Mouse (Mus musculus): ENCODE results near the gene Ric3.
"Not testable (repeated sequence)": the region's sequence is repeated elsewhere in the genome, so short reads cannot be mapped to it uniquely, and the experiment has no call there.

The Ric3 gene

DNA sequence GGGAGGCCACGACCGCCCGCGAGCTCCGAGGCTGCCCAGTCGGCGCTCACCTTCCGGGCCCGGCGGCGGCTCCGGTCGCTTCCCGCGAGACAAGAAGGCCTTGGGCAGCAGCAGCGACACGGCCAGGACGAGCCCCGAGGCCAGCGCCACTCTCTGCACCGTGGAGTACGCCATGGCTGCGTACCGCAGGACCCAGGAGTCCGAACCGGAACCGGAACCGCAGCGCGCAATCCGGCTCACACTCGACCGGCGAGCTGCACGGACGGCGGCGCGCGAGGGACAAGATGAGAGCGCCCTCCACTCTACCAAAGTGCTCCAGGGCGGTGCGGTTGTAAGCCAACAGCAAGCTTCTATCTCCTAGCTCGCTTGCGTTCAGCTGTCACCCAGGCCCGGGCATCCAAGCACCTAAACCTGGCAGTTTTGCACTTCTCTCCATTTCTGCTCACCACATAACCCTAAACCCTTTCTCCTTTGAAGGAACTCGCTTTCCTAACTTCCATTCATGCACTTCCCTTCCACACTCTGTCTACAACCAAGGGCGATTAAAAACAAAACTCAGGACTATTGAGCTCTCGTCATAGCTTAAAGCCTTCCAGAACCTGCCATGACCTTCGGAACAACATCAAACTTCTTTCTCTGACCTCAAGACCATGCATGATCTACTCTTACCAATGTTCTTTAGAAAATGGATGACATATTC lies at the start of gene Ric3:
Gene Ric3, minus strand, starts transcription at position 219 of the 700 bp plus-strand sequence.
- DNase-seq (ENCODE audit: low read depth in 1 of 2, low spot score in 2 of 2) = no peak

GRCm38 (mm10) chr7:109131565-109131964 lies 48.4 kb upstream of the Ric3 start:
- no peak for DNase-seq (ENCODE audit: low read depth in 1 of 2, low spot score in 2 of 2)

- DNase-seq (ENCODE audit: low read depth in 1 of 2, low spot score in 2 of 2) = no peak
Measured at GRCm38 (mm10) chr7:109129946-109130686, 47.0 kb upstream of the Ric3 start.

DNA sequence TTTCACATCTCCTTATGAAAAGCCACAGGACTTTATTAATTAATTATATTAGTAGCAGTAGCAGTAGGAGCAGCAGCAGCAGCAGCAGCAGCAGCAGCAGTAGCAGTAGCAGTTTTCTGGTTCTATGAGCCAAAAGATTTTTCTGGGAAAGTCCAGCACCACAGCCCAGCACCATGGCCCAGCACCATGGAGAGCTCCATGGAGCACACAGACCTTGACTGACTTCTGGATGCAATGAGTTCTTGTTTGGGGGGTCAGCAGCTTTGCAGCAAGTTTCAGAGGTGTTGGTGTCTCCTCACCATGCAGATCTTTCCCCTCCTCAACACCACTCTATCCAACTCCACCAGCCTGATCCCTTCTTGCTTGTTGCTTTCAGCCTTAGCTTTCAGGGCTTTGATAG lies 46.3 kb upstream of the Ric3 start:
- no peak for DNase-seq (ENCODE audit: low read depth in 1 of 2, low spot score in 2 of 2)

DNA sequence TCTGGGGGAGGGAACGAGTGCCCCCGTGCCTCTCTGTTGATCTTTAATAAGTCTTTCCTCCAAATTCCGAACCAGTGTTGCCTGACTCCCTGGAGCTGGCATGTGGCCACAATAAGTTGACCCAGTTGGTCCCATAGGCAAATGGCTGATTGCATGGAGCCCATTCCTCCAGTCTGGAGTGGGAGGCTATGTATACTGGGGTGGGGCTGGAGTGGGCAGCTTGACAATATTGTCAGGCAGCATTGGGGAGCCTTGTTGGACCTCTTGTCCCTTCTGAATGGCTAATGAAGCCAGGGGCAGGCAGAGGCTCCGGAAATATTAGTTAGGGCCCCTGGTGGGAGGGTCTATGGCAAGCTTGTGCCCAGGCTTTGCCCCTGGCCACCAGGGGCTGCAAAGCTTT lies 32.8 kb upstream of the Ric3 start:
- DNase-seq (ENCODE audit: low read depth in 1 of 2, low spot score in 2 of 2) = no peak

GRCm38 (mm10) chr7:109115488-109115887 lies 32.4 kb upstream of the Ric3 start:
- DNase-seq (ENCODE audit: low read depth in 1 of 2, low spot score in 2 of 2) = not testable (repeated sequence)

DNA sequence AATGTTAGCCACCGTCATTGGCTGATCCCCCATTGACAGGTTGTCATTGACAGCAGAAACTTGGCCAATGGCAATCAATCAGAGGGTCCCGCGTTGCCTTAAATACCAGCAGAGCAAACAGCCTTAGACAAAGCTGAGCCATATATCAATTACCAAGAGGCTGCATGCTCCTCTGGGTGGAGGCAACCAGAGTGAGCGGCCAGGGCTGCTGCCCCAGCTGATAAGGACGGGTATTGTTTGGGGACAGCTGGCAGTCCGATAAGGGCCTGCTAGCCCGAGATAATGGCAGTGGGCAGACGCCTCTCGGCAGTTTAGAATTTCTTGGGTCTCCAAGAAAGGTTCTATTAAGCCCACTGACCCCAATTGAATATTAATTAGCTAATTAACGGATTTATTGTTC lies 31.8 kb upstream of the Ric3 start:
- DNase-seq (ENCODE audit: low read depth in 1 of 2, low spot score in 2 of 2) = no peak

DNA sequence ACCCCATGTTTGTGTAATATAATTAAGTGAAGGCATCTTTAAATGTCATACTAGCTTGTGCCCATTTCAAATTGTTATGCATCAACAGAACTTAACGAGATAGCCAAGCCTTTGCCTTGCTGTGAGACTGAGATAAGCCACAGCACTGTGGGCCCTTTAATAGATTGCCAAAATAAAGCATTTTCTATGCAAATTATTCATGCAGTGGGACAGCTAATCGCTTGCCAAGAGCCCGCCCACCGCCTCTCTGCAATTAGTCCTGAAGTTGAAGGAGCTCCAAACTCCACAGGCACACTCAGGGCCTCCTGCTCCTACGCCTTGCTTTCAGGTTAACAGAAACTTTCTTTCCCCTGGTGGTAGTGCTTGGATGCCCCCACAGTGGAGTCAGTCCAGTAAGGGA lies 27.9 kb upstream of the Ric3 start:
- DNase-seq (ENCODE audit: low read depth in 1 of 2, low spot score in 2 of 2) = no peak

DNA sequence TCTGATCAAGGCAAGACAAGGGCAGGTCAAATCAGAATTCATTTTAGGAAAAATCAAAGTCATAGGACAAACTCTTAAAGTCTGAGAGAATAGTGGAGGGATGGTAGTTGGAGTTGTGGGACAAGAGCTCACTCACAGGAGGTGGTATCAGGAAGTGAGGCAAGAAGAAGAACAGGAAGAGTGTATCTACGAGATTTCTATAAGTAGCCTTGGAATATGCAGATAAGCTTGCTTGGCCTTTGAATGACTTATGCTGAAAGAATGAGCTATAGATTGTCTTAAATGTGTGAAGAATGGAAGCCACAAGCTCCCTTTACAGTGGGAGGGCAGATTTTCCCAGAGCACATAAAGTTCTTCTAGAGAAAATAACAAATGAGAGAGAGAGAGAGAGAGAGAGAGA lies 21.8 kb upstream of the Ric3 start:
- no peak for DNase-seq (ENCODE audit: low read depth in 1 of 2, low spot score in 2 of 2)

DNA sequence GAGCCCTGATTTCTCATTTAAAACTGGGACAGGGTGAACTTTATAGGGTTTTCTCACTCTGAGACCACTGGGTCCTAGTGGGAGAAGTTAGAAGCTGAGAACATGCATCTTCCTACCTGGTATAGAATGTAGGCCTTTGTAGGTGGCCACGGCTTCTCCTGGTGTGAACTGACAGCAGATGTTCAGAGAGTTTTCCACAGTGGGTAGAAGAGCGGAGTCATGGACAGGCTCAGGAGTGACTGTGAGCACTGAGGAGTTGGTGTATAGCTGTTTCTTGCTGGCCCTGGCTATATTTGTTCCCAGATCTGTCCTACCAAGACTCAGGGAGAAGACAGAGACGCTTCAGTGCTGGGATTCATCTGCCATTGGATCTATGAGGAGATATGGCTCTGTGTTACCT lies 18.0 kb upstream of the Ric3 start:
- DNase-seq (ENCODE audit: low read depth in 1 of 2, low spot score in 2 of 2) = no peak

DNA sequence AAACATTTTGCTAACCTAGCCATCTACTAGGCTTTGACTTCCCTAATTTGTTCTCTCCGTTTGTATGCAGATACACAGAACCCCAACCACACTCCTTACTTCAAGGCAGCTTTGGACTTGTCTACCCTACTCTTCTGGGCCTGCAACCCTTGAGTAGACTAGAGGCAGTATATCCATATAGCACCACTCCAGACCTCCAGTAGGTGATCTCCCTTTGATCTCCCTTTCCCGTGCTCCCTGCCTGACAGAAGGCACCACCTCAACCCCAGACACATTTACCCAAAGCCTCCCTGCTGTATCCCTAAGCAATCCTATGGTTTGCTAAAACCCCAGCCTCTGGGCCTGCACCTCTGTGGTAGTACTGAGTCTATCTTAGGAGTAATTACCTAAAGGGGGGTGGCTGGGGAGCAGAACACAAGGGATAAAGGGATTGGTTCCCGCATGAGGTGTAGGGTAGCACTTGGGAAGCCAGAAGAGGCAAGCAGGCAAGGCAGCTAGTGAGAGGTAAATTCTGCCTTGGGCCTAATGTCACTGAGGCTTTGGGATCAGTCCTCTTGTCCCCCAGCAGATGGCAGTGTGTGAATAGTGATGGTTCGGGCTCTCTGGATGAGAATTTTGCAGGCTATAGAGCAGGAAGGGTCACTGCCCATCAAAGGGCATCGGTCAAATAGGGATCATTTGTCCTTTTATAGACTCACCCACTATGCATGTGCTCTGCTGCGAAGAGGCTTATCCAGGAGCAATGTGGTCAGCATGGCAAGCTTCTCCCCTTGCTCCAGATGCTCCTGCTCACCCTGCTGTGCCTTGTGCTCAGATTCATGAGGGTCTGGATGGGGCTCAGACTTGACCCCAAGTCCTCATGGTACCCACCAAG lies 15.3 kb upstream of the Ric3 start:
- no peak for DNase-seq (ENCODE audit: low read depth in 1 of 2, low spot score in 2 of 2)

DNA sequence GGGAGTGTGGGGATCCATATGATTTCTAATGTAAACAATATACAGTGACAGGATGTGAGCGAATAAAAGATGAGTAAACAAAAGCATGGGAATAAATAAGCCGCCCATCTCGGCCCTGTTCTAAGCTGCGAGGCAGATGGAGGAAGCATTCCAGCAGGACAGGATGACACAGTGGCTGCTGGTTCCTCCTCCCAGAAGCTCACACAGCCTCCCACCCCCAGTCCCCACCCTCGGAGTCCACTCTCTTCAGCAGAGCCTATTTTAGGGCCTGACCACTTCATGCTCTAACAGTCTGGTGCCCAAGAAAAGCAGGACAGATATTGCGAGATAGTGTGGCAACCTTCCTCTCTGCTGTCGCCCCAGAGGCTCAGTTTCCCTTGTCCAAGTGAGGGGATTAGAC lies 14.1 kb upstream of the Ric3 start:
- no peak for DNase-seq (ENCODE audit: low read depth in 1 of 2, low spot score in 2 of 2)

GRCm38 (mm10) chr7:109096618-109097017 lies 13.5 kb upstream of the Ric3 start:
- DNase-seq (ENCODE audit: low read depth in 1 of 2, low spot score in 2 of 2) = no peak

GRCm38 (mm10) chr7:109094294-109094693 lies 11.2 kb upstream of the Ric3 start:
- no peak for DNase-seq (ENCODE audit: low read depth in 1 of 2, low spot score in 2 of 2)

DNA sequence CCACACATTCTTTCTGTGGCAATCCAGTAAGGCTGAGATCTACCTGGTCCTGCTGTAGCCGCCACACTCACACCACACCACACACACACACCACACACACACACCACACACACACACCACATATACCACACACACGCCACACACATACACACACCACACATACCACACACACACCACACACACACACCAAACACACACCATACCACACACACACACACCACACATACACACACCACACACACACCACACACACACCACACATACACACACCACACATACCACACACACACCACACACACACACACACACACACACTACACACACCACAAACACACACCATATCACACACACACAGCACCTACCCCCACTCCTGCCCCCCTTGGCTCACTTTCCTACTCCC lies 8.2 kb upstream of the Ric3 start:
- DNase-seq (ENCODE audit: low read depth in 1 of 2, low spot score in 2 of 2) = not testable (repeated sequence)

GRCm38 (mm10) chr7:109086946-109087345 lies 3.8 kb upstream of the Ric3 start:
- no peak for DNase-seq (ENCODE audit: low read depth in 1 of 2, low spot score in 2 of 2)

GRCm38 (mm10) chr7:109083813-109084184 lies 668 bp upstream of the Ric3 start:
- DNase-seq (ENCODE audit: low read depth in 1 of 2, low spot score in 2 of 2) = no peak

DNA sequence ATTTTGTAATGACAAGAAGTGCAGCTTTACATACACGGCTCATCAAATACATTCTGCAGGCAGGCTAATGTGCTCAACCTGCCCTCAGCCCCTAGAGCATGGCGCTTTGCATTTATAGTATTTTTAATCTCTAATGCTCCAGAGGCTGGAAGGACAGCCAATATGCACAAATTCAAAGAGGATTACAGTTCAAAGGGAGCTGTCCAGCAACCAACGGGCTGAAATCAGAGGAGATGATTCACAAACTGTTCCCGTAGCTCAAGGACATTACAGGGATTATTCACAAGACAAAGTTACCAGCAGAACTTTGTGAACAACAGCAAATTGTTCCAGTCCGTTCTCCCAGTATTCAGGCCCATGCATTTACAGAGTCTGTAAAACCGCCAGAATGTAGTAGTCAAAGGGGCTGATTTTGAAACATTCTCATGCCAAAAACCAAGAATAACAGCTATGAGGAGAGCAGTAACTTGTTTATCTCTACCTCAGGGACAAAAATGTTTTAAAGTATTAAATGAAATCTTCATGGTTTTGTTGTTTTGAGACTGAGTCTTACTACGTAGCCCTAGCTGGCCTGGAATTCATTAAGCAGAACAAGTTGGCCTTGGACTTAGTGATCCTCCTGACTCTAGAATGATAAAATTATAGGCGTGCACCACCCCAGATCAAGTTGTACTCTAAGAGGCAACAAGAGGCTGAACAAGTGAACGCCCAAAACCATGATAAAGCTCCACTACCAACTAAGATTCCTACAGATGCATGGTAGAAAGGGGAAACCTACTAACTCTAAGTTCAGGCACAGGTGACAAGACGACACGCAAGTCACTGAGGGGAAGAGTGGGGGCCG lies 640 bp downstream of the Ric3 start:
- DNase-seq (ENCODE audit: low read depth in 1 of 2, low spot score in 2 of 2) = no peak

DNA sequence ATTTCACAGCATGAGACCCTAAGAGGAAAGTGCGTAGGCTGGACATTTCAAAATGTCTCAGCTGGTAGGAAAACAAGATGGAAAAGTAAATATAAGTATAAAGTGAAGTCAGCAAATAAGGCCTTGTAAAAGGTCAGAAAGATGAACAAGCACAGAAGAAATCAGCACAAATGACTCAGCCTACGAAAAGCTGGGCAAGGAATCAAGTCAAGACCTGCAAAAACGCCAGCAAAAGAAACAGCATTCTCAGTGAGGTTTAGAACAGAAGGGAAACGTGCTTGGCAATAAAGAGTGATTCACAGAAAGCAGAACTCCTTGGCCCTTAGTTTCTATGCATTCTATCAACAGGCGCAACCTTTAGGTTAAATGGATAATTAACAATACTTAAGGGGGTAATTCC lies 10.8 kb downstream of the Ric3 start:
- DNase-seq (ENCODE audit: low read depth in 1 of 2, low spot score in 2 of 2) = no peak

DNA sequence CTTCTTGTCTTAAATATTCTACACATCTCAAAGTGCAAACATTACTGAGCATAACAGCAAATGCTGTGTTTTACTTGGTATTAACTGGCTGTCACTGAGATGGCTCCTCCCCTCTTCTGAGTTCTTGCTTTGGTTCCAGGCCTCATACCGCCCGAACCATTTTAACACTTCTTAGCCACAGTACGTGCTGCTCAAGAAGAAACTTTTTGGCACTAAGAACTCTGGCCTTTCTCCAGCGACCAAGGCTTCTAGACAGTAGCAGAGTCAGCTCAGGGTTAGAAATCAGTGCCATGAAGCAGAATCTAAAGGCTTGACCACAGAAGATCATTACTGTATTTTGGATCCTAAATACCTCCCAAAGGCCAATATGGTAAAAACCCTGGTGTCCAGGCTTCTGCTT lies 13.5 kb downstream of the Ric3 start:
- no peak for DNase-seq (ENCODE audit: low read depth in 1 of 2, low spot score in 2 of 2)

DNA sequence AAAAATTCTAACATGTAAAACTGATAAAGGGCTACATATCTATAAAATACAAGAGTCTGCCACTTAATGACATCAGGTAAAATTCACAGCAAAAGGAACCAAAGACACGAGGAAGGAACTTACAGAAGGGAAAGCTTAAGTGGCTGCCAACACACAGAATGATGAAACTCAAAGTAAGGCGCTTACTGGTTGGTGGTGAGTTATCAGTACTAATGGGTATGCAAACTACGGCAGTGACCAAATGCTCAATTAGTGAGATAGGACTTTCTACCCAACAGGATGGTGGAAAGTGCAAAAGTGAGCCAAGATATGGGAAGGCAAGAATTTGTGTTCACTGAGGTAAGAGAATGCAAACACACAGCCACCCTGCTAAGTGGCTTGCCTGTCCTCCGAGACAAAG lies 23.6 kb downstream of the Ric3 start:
- DNase-seq (ENCODE audit: low read depth in 1 of 2, low spot score in 2 of 2) = no peak

Data from monocyte, adult 2 months (primary cell).